Mouse (Mus musculus) limb, embryonic 11.5 days (tissue): ENCODE data around the gene Eif2b4. TPM values are rescaled to one million over a fixed set of nuclear protein-coding genes. Genes with fewer than 3 reads are reported as not detected.
A peak's percentile ranks its signal among the peaks of the same experiment; 100 is the strongest.

ENCODE experiments used
- ATAC-seq: fragments of 200-750 bp; cut with Nextera tagmentation; 2 replicates; pipeline ENCODE4 v1.8.0; 2017; ENCODE audit warnings: low read depth; ENCODE audit not compliant: insufficient number of reproducible peaks, low FRiP score, low TSS enrichment
- DNase-seq: peaks from one replicate; pipeline ENCODE4 v3.0.0-alpha.2; 2015; ENCODE audit warnings: low spot score
- H3K27ac ChIP-seq: fragments of 300-500 bp; sonication (generic); replicated peaks from 2 replicates; pipeline ENCODE4 v1.5.1; 2014; ENCODE audit warnings: low read depth, mild to moderate bottlenecking, low read length
- H3K27me3 ChIP-seq: fragments of 300-500 bp; sonication (generic); 2 replicates; pipeline ENCODE4 v1.6.1; 2014; ENCODE audit warnings: mild to moderate bottlenecking, low read length, mixed read lengths; ENCODE audit not compliant: control insufficient read depth, insufficient read depth
- H3K36me3 ChIP-seq: fragments of 300-500 bp; sonication (generic); 2 replicates; pipeline ENCODE4 v1.6.1; 2014; ENCODE audit warnings: mild to moderate bottlenecking, low read length, moderate library complexity, mixed read lengths; ENCODE audit not compliant: control insufficient read depth, insufficient read depth
- H3K4me1 ChIP-seq: fragments of 300-500 bp; sonication (generic); 2 replicates; pipeline ENCODE4 v1.6.1; 2014; ENCODE audit warnings: low read length, mixed read lengths; ENCODE audit not compliant: control insufficient read depth, insufficient read depth
- H3K4me2 ChIP-seq: fragments of 300-500 bp; sonication (generic); 2 replicates; pipeline ENCODE4 v1.6.1; 2014; ENCODE audit warnings: low read depth, mild to moderate bottlenecking, moderate library complexity; ENCODE audit not compliant: severe bottlenecking
- H3K4me3 ChIP-seq: fragments of 300-500 bp; sonication (generic); 2 replicates; pipeline ENCODE4 v1.5.1; 2014; ENCODE audit warnings: low read depth, low read length
- H3K9ac ChIP-seq: fragments of 300-500 bp; sonication (generic); 2 replicates; pipeline ENCODE4 v1.6.1; 2014; ENCODE audit warnings: mild to moderate bottlenecking, low read length
- H3K9me3 ChIP-seq: fragments of 300-500 bp; sonication (generic); 2 replicates; pipeline ENCODE4 v1.6.1; 2016; ENCODE audit warnings: low read length; ENCODE audit not compliant: control insufficient read depth
- WGBS: fragments of 180-500 bp; shearing (Covaris S2); extraction: QIAGEN DNeasy Blood & Tissue Kit; methylation state at CpG from one replicate; pipeline ENCODE4 v1.1.7; 2014; 5-methylcytosine and 5-hydroxymethylcytosine counted together
- polyA plus RNA-seq: library from polyadenylated mRNA; unstranded; fragments of >200 nt; fragmentation: Nextera tagmentation; extraction: Ambion mirVana; gene quantifications from 2 replicates; pipeline ENCODE4 v1.2.1, GENCODE M21; 2014

The Eif2b4 gene
- polyA plus RNA-seq, 1 experiment from 2014 or later, result 73.0 TPM

- 0 out of 2 replicates have a peak within 1 kb of the TSS, but pooled peaks have one; percentile 36 for H3K27ac ChIP-seq
- H3K4me1 ChIP-seq, result 0 out of 2 replicates have a peak, but pooled peaks cover 6% of the 10 kb centered on the region
- peak; percentile 88 for DNase-seq
- peak; percentile 92 for ATAC-seq
- H3K9me3 ChIP-seq, result no peaks in the 10 kb centered on the region
- H3K9ac ChIP-seq, result peak within 1 kb of the TSS; percentile 58
- peak within 1 kb of the TSS; percentile 51 for H3K4me3 ChIP-seq
- H3K27me3 ChIP-seq, result no peaks in the 10 kb centered on the region
- peaks cover 4% of the 10 kb centered on the region for H3K36me3 ChIP-seq
- WGBS, result under 1% methylated on average over 19 of the region's 19 CpGs
- peak within 1 kb of the TSS; percentile 71 for H3K4me2 ChIP-seq
Observed at GRCm38 (mm10) chr5:31154152-31154553, 39.1 kb downstream of the Eif2b4 start, which contains the start of gene Mpv17. Mpv17 (minus strand) TSS chr5:31154251.

GRCm38 (mm10) chr5:31153516-31154151 is 39.6 kb downstream of the Eif2b4 start:
- no peaks in the 10 kb centered on the region for H3K27me3 ChIP-seq
- H3K9ac ChIP-seq, result peak overlapping the region; percentile 58
- 34% methylated on average over 6 of the region's 6 CpGs for WGBS
- peak overlapping the region; percentile 71 for H3K4me2 ChIP-seq
- H3K9me3 ChIP-seq, result no peaks in the 10 kb centered on the region
- DNase-seq, result no peak
- H3K4me1 ChIP-seq, result 0 out of 2 replicates have a peak, but pooled peaks cover 6% of the 10 kb centered on the region
- peaks cover 4% of the 10 kb centered on the region for H3K36me3 ChIP-seq
- H3K27ac ChIP-seq, result no peak overlapping the region
- H3K4me3 ChIP-seq, result peak overlapping the region; percentile 51
- ATAC-seq, result peak; percentile 16

- WGBS, result 92% methylated on average over 3 of the region's 3 CpGs
- Histone ChIP-seq H3K36me3 (no peaks in the 10 kb centered on the region), H3K4me2 (no peak overlapping the region), H3K9ac (no peak overlapping the region), H3K4me1 (0 out of 2 replicates have a peak, but pooled peaks cover 6% of the 10 kb centered on the region), H3K9me3 (no peaks in the 10 kb centered on the region), H3K4me3 (no peak overlapping the region), H3K27ac (no peak overlapping the region), H3K27me3 (no peaks in the 10 kb centered on the region)
- ATAC-seq, result no peak
- DNase-seq, result no peak
Observed at GRCm38 (mm10) chr5:31151746-31152145, 41.5 kb downstream of the Eif2b4 start.

- no peak overlapping the region for H3K9ac ChIP-seq
- no peak overlapping the region for H3K27ac ChIP-seq
- no peaks in the 10 kb centered on the region for H3K9me3 ChIP-seq
- no peaks in the 10 kb centered on the region for H3K27me3 ChIP-seq
- no peaks in the 10 kb centered on the region for H3K36me3 ChIP-seq
- WGBS, result 91% methylated on average over 4 of the region's 4 CpGs
- ATAC-seq, result no peak
- no peak overlapping the region for H3K4me3 ChIP-seq
- 0 out of 2 replicates have a peak, but pooled peaks cover 6% of the 10 kb centered on the region for H3K4me1 ChIP-seq
- H3K4me2 ChIP-seq, result no peak overlapping the region
- DNase-seq, result no peak
Observed at GRCm38 (mm10) chr5:31149781-31150180, 43.4 kb downstream of the Eif2b4 start.

- Histone ChIP-seq H3K9ac (no peak overlapping the region), H3K36me3 (no peaks in the 10 kb centered on the region), H3K4me3 (no peak overlapping the region), H3K4me2 (no peak overlapping the region), H3K9me3 (no peaks in the 10 kb centered on the region), H3K27ac (no peak overlapping the region), H3K27me3 (peaks cover 52% of the 10 kb centered on the region), H3K4me1 (peaks cover 8% of the 10 kb centered on the region)
- 16% methylated on average over 9 of the region's 9 CpGs for WGBS
- DNase-seq (peak; percentile 68), ATAC-seq (no peak)
Observed at GRCm38 (mm10) chr5:31138968-31139425, 54.2 kb downstream of the Eif2b4 start.

- peak; percentile 28 for DNase-seq
Observed at GRCm38 (mm10) chr5:31138241-31138967, 54.8 kb downstream of the Eif2b4 start, which contains the start of gene Ucn. Ucn (minus strand) TSS chr5:31138829.

GRCm38 (mm10) chr5:31137658-31138057 is 55.6 kb downstream of the Eif2b4 start:
- H3K27me3 ChIP-seq, result peaks cover 55% of the 10 kb centered on the region

More at GRCm38 (mm10) chr5:31138241-31138967, 54.8 kb downstream of the Eif2b4 start, which contains the start of gene Ucn:
- Histone ChIP-seq H3K4me1 (peaks cover 8% of the 10 kb centered on the region), H3K9me3 (no peaks in the 10 kb centered on the region), H3K4me2 (peak within 1 kb of the TSS; percentile 26; the same call in 1 of the 2 replicates), H3K9ac (no peak within 1 kb of the TSS), H3K27me3 (peaks cover 55% of the 10 kb centered on the region), H3K36me3 (no peaks in the 10 kb centered on the region), H3K27ac (no peak within 1 kb of the TSS), H3K4me3 (peak within 1 kb of the TSS; percentile 14)
- ATAC-seq, result peak; percentile 72; the same call in 1 of the 2 replicates
- WGBS, result 2% methylated on average over 52 of the region's 52 CpGs

More at GRCm38 (mm10) chr5:31137658-31138057, 55.6 kb downstream of the Eif2b4 start:
- Histone ChIP-seq H3K4me2 (peak overlapping the region; percentile 26; the same call in 1 of the 2 replicates), H3K4me1 (peaks cover 8% of the 10 kb centered on the region), H3K27ac (no peak overlapping the region), H3K9me3 (no peaks in the 10 kb centered on the region), H3K9ac (no peak overlapping the region), H3K36me3 (no peaks in the 10 kb centered on the region), H3K4me3 (peak overlapping the region; percentile 14)
- ATAC-seq (no peak), DNase-seq (peak; percentile 35)
- 2% methylated on average over 13 of the region's 13 CpGs for WGBS
